Mouse (Mus musculus) olfactory bulb, adult 2 months (tissue): ENCODE results near the gene Aaed1. TPM values are rescaled to one million over a fixed set of nuclear protein-coding genes. Genes with fewer than 3 reads are reported as not detected.

Experiments
- H3K27ac ChIP-seq: fragments of 200-500 bp; 2 replicates; pipeline ENCODE4 v1.5.1; 2012; ENCODE audit warnings: low read depth, low read length; ENCODE audit not compliant: insufficient read depth
- H3K4me1 ChIP-seq: fragments of 200-500 bp; 2 replicates; pipeline ENCODE4 v1.6.1; 2012; ENCODE audit warnings: low read length; ENCODE audit not compliant: control insufficient read depth, insufficient read depth
- H3K4me3 ChIP-seq: fragments of 200-500 bp; 2 replicates; pipeline ENCODE4 v1.5.1; 2012; ENCODE audit warnings: mild to moderate bottlenecking, low read depth, low read length, moderate library complexity; ENCODE audit not compliant: insufficient read depth
- CTCF ChIP-seq: fragments of 200-500 bp; IDR thresholded peaks from 2 replicates; pipeline ENCODE4 v1.5.1; 2012; ENCODE audit warnings: low read depth, mild to moderate bottlenecking, low read length, moderate library complexity; ENCODE audit not compliant: insufficient read depth
- POLR2A ChIP-seq: fragments of 200-500 bp; IDR thresholded peaks from 2 replicates; pipeline ENCODE4 v1.6.1; 2012; ENCODE audit warnings: mild to moderate bottlenecking, low read depth, low read length, moderate library complexity; ENCODE audit not compliant: insufficient read depth
- WGBS: fragments of 180-500 bp; shearing (Covaris S2); methylation state at CpG from one replicate; pipeline ENCODE4 v1.1.7; 2018; 5-methylcytosine and 5-hydroxymethylcytosine counted together
- polyA plus RNA-seq: library from polyadenylated mRNA; stranded (reverse); fragments of >200 nt; gene quantifications from 2 replicates; pipeline ENCODE4 v1.2.4, GENCODE M21; 2012; ENCODE audit warnings: low replicate concordance; ENCODE audit not compliant: missing spikeins, insufficient read depth, insufficient read length

The Aaed1 gene
- polyA plus RNA-seq, 1 experiment: not detected

DNA sequence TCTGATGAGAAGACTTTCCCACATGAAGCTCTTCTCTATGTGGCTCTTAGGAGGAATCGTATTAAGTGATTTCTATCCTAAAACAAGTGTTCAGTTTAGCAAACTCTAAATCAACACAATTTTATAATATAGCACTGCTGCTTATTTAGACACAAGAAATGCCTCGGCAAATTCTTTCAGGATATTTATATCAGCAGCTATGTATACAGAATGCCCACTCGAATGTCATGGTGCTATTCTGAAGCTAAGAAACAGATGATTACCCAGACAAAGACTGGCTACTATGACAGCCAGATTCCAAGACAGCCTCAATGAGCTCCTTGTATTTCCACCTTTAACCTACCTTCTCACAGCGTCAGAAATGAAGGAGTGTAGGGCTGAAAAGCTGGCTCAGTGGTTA lies 79.4 kb downstream of the Aaed1 start:
- no peaks in the 10 kb centered on the region for H3K4me1 ChIP-seq
- no peak overlapping the region for H3K27ac ChIP-seq
- H3K4me3 ChIP-seq: no peak overlapping the region
- TF ChIP-seq CTCF (no peak), POLR2A (no peak)
- WGBS: 80% methylated on average over 4 of the region's 4 CpGs

- no peaks in the 10 kb centered on the region for H3K4me1 ChIP-seq
- TF ChIP-seq POLR2A (no peak), CTCF (no peak)
- no peak overlapping the region for H3K4me3 ChIP-seq
- no peak overlapping the region for H3K27ac ChIP-seq
- WGBS: 93% methylated on average over 4 of the region's 4 CpGs
Measured at GRCm38 (mm10) chr13:64226725-64227124, 85.8 kb downstream of the Aaed1 start.

GRCm38 (mm10) chr13:64225738-64226137 lies 86.8 kb downstream of the Aaed1 start:
- no peak for TF ChIP-seq POLR2A
- TF ChIP-seq CTCF: no peak
- Histone ChIP-seq H3K4me1 (no peaks in the 10 kb centered on the region), H3K27ac (no peak overlapping the region), H3K4me3 (no peak overlapping the region)
- WGBS: 94% methylated on average over 3 of the region's 3 CpGs

Other genes starting within 250 kb of the Aaed1 start
- not detected in 2 replicates for gene Hsd17b3, start 223.5 kb downstream of the Aaed1 start, polyA plus RNA-seq
- not detected in 2 replicates for gene Slc35d2, start 183.3 kb downstream of the Aaed1 start, polyA plus RNA-seq
- gene Zfp367, start 159.5 kb downstream of the Aaed1 start, polyA plus RNA-seq: not detected in 2 replicates
- gene Habp4, start 150.9 kb downstream of the Aaed1 start, polyA plus RNA-seq: not detected in 2 replicates
- gene Cdc14b, start 37.4 kb downstream of the Aaed1 start, polyA plus RNA-seq: not detected in 2 replicates
- 723 and 1,283 TPM in 2 replicates for gene Ctsl, start 58.2 kb upstream of the Aaed1 start, polyA plus RNA-seq
- gene Cdk20, start 119.6 kb upstream of the Aaed1 start, polyA plus RNA-seq: not detected in 2 replicates
- gene Fam240b, start 185.1 kb upstream of the Aaed1 start, polyA plus RNA-seq: not detected in 2 replicates